Mouse (Mus musculus) heart, embryonic 14.5 days (tissue): Measurements from ENCODE around the gene Hecw2. TPM values are rescaled to one million over a fixed set of nuclear protein-coding genes. Genes with fewer than 3 reads are reported as not detected.

Experiments
- ATAC-seq: fragments of 200-750 bp; cut with Nextera tagmentation; 2 replicates; pipeline ENCODE4 v1.8.0; 2017; ENCODE audit warnings: low read depth, moderate TSS enrichment; ENCODE audit not compliant: insufficient number of reproducible peaks, insufficient read depth, low FRiP score
- H3K27ac ChIP-seq, 2 experiments: fragments of 200-500 bp in 1 of 2; fragments of 300-500 bp in 1 of 2; sonication (generic) in 1 of 2; replicated peaks in 1 of 2; 2 replicates each; pipeline ENCODE4 v1.5.1; 2012 to 2014; ENCODE audit warnings: low read depth in 2 of 2, low read length in 2 of 2, control low read depth in 1 of 2, mild to moderate bottlenecking in 1 of 2, mixed read lengths in 1 of 2; ENCODE audit not compliant: control insufficient read depth in 1 of 2, insufficient read depth in 1 of 2
- H3K27me3 ChIP-seq: fragments of 300-500 bp; sonication (generic); 2 replicates; pipeline ENCODE4 v1.6.1; 2014; ENCODE audit warnings: mild to moderate bottlenecking, low read length, control low read depth; ENCODE audit not compliant: control insufficient read depth, insufficient read depth
- H3K36me3 ChIP-seq: fragments of 300-500 bp; sonication (generic); 2 replicates; pipeline ENCODE4 v1.6.1; 2014; ENCODE audit warnings: mild to moderate bottlenecking, control low read depth, low read length, mixed read lengths; ENCODE audit not compliant: control insufficient read depth, insufficient read depth
- H3K4me1 ChIP-seq, 2 experiments: fragments of 200-500 bp in 1 of 2; fragments of 300-500 bp in 1 of 2; sonication (generic) in 1 of 2; 2 replicates each; pipeline ENCODE4 v1.6.1; 2012 to 2014; ENCODE audit warnings: low read length in 2 of 2, control low read depth in 1 of 2, mixed read lengths in 1 of 2; ENCODE audit not compliant: control insufficient read depth in 2 of 2, insufficient read depth in 2 of 2
- H3K4me2 ChIP-seq: fragments of 300-500 bp; sonication (generic); 2 replicates; pipeline ENCODE4 v1.6.1; 2014; ENCODE audit warnings: mild to moderate bottlenecking, low read length
- H3K4me3 ChIP-seq, 2 experiments: fragments of 200-500 bp in 1 of 2; fragments of 300-500 bp in 1 of 2; sonication (generic) in 1 of 2; 2 replicates each; pipeline ENCODE4 v1.5.1; 2012 to 2014; ENCODE audit warnings: low read length in 2 of 2, mild to moderate bottlenecking in 2 of 2, control low read depth in 1 of 2, low read depth in 1 of 2, moderate library complexity in 1 of 2; ENCODE audit not compliant: control insufficient read depth in 1 of 2, insufficient read depth in 1 of 2
- H3K9ac ChIP-seq: fragments of 300-500 bp; sonication (generic); 2 replicates; pipeline ENCODE4 v1.6.1; 2014; ENCODE audit warnings: mild to moderate bottlenecking, low read length
- H3K9me3 ChIP-seq: fragments of 300-500 bp; sonication (generic); 2 replicates; pipeline ENCODE4 v1.6.1; 2016; ENCODE audit warnings: low read length, control low read depth; ENCODE audit not compliant: control insufficient read depth
- WGBS: fragments of 180-500 bp; shearing (Covaris S2); extraction: QIAGEN DNeasy Blood & Tissue Kit; methylation state at CpG from one replicate; pipeline ENCODE4 v1.1.7; 2014; 5-methylcytosine and 5-hydroxymethylcytosine counted together
- polyA plus RNA-seq: library from polyadenylated mRNA; unstranded; fragments of >200 nt; fragmentation: Nextera tagmentation; extraction: Ambion mirVana; gene quantifications from 2 replicates; pipeline ENCODE4 v1.2.1, GENCODE M21; 2014

Gene Hecw2
- polyA plus RNA-seq, 1 experiment from 2014 or later: 5.7 TPM

GRCm38 (mm10) chr1:53796271-53796670 is 398.7 kb downstream of the Hecw2 start:
- WGBS: 92% methylated on average over 6 of the region's 6 CpGs
- ATAC-seq: no peak
- no peak overlapping the region for H3K4me2 ChIP-seq
- H3K4me3 ChIP-seq: no peak overlapping the region
- no peak overlapping the region for H3K27ac ChIP-seq
- H3K9ac ChIP-seq: no peak overlapping the region
- H3K4me1 ChIP-seq: 0 out of 4 replicates have a peak, but pooled peaks cover 0 to 7% of the 10 kb centered on the region in 2 experiments
- no peaks in the 10 kb centered on the region for H3K36me3 ChIP-seq
- no peaks in the 10 kb centered on the region for H3K27me3 ChIP-seq
- no peaks in the 10 kb centered on the region for H3K9me3 ChIP-seq

- Histone ChIP-seq H3K9ac (no peak overlapping the region), H3K27me3 (no peaks in the 10 kb centered on the region), H3K4me3 (no peak overlapping the region), H3K4me2 (no peak overlapping the region), H3K9me3 (no peaks in the 10 kb centered on the region), H3K36me3 (no peaks in the 10 kb centered on the region), H3K27ac (no peak overlapping the region), H3K4me1 (0 out of 4 replicates have a peak, but pooled peaks cover 0 to 7% of the 10 kb centered on the region in 2 experiments)
- ATAC-seq: no peak
- WGBS: 81% methylated on average over 4 of the region's 4 CpGs
These were observed 399.4 kb downstream of the Hecw2 start for GRCm38 (mm10) chr1:53795591-53795990.

DNA sequence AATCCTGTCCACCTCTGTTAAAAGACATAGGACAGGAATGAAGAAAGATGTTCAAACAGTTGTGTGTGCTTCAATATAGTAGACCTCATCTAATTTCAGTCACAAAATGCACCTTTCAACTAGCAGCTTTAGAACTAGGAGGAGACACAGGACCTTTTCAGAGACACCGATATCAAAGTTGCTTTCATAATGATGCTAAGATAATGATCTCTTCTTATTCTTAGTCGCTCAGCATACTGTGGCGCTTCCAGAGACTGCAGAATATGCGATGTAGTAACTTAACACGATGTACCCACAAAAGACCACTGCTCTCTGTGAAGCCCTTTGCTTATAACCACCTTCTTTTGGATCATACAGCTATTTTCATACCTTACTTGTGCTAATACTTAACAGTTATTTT is 399.9 kb downstream of the Hecw2 start:
- ATAC-seq: no peak
- WGBS: 89% methylated on average over 5 of the region's 5 CpGs
- H3K4me3 ChIP-seq: no peak overlapping the region
- H3K4me1 ChIP-seq: 0 out of 4 replicates have a peak, but pooled peaks cover 0 to 7% of the 10 kb centered on the region in 2 experiments
- H3K4me2 ChIP-seq: no peak overlapping the region
- no peak overlapping the region for H3K27ac ChIP-seq
- no peaks in the 10 kb centered on the region for H3K36me3 ChIP-seq
- H3K9me3 ChIP-seq: no peaks in the 10 kb centered on the region
- H3K27me3 ChIP-seq: no peaks in the 10 kb centered on the region
- no peak overlapping the region for H3K9ac ChIP-seq

GRCm38 (mm10) chr1:53794279-53794678 is 400.7 kb downstream of the Hecw2 start:
- 74% methylated on average over 2 of the region's 2 CpGs for WGBS

GRCm38 (mm10) chr1:53791343-53791742 is 403.6 kb downstream of the Hecw2 start:
- ATAC-seq: no peak
- WGBS: 76% methylated on average over 2 of the region's 2 CpGs
- H3K36me3 ChIP-seq: no peaks in the 10 kb centered on the region

More at GRCm38 (mm10) chr1:53794279-53794678, 400.7 kb downstream of the Hecw2 start:
- Histone ChIP-seq H3K9ac (no peak overlapping the region), H3K4me3 (no peak overlapping the region), H3K36me3 (no peaks in the 10 kb centered on the region), H3K27ac (no peak overlapping the region), H3K4me2 (no peak overlapping the region), H3K4me1 (0 out of 4 replicates have a peak, but pooled peaks cover 0 to 7% of the 10 kb centered on the region in 2 experiments), H3K27me3 (no peaks in the 10 kb centered on the region), H3K9me3 (no peaks in the 10 kb centered on the region)
- ATAC-seq: no peak

GRCm38 (mm10) chr1:53784721-53785418 is 410.1 kb downstream of the Hecw2 start, which contains the start of gene Stk17b:
Gene Stk17b (minus strand): TSS chr1:53785224.
- Histone ChIP-seq H3K9ac (peak within 1 kb of the TSS; percentile 86), H3K4me2 (peak within 1 kb of the TSS; percentile 74), H3K36me3 (no peaks in the 10 kb centered on the region), H3K27me3 (no peaks in the 10 kb centered on the region), H3K9me3 (no peaks in the 10 kb centered on the region), H3K27ac (peak within 1 kb of the TSS; percentile 84 to 94), H3K4me1 (no peaks in the 10 kb centered on the region), H3K4me3 (peak within 1 kb of the TSS; percentile 85 to 95)
- peak; percentile 97 for ATAC-seq
- WGBS: under 1% methylated on average over 66 of the region's 81 CpGs

More at GRCm38 (mm10) chr1:53791343-53791742, 403.6 kb downstream of the Hecw2 start:
- no peak overlapping the region for H3K27ac ChIP-seq
- no peaks in the 10 kb centered on the region for H3K27me3 ChIP-seq
- H3K9ac ChIP-seq: no peak overlapping the region
- no peaks in the 10 kb centered on the region for H3K4me1 ChIP-seq
- no peak overlapping the region for H3K4me3 ChIP-seq
- H3K9me3 ChIP-seq: no peaks in the 10 kb centered on the region
- H3K4me2 ChIP-seq: no peak overlapping the region

DNA sequence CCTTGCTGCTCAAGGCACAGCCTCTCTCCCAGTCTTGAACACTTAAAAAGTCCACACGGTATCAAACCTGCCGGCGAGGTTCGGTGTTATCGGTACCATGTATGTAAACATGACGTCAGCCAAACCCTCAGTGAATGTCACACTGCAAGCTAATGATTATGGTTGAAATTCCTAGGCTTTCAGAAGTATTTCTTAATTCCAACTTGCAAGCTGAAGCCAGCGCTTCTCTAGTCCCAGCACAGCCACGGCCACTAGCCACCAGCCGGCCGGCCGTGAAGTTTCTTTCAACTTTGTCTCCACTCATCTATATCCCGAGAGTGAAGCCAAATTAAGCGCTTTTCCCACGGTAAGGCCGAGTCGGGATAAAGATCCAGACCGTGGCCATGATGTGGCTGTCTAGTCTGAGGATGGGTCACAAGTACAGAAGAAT is 410.7 kb downstream of the Hecw2 start:
- Histone ChIP-seq H3K36me3 (no peaks in the 10 kb centered on the region), H3K4me1 (no peaks in the 10 kb centered on the region), H3K9me3 (no peaks in the 10 kb centered on the region), H3K4me3 (peak overlapping the region; percentile 85 to 95), H3K27ac (peak overlapping the region; percentile 84 to 94), H3K4me2 (peak overlapping the region; percentile 74), H3K27me3 (no peaks in the 10 kb centered on the region), H3K9ac (peak overlapping the region; percentile 86)
- peak; percentile 15 for ATAC-seq
- WGBS: under 1% methylated on average over 17 of the region's 17 CpGs
